Mouse (Mus musculus): ENCODE results near the gene Rfxap. TPM values are rescaled to one million over a fixed set of nuclear protein-coding genes. Genes with fewer than 3 reads are reported as not detected.
A peak's percentile ranks its signal among the peaks of the same experiment; 100 is the strongest.
"Not testable (repeated sequence)": the region's sequence is repeated elsewhere in the genome, so short reads cannot be mapped to it uniquely, and the experiment has no call there.

Rfxap gene
- polyA plus RNA-seq, 1 experiment = 18.5 TPM

DNA sequence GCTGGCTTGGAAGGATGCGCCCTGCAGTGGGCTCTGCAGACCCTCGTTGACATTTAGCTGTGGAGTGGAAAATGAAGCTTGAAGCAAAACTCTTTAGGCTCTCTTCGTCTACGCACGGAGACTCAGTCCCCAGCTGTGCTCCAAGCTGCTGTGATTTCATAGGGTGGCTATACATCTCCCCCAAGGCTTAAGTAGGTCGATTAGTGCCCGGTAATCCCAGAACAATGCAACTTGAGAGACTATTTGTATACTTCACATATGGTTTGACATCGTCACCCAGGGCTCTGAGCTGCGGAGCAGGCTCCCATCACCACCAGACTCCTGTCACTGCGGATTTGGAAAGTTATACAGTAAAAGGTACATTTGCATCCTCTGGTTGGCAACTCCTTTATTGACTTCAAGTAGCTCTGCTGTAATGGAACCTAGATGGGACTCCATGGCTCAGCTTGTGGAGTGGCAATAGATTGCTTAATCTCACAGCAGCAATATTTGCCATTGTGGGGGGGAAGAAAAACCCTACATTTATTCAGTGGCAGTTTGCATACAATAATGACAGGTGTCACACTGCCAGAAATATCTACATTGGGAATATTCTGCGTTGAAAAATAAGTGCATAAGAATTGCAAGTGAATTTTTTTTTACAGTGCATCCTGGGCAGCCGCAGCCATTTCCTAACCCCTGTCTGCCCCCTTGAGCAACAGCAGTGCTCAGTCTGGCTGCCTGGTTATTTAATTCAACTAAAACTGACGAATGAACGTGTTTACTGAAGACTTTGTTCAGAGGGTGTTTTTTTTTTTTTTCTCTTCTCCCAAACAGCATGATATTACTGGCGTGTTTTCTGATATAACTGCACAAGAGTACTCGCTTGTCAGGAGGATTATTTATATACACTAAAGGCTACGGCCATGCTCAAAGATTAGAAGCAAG lies 38.0 kb downstream of the Rfxap start:
- Histone ChIP-seq H3K4me3 (ENCODE audit: insufficient read depth, low read length) (no peak overlapping the region), H3K4me1 (ENCODE audit: control insufficient read depth, insufficient read depth, low read length) (no peaks in the 10 kb centered on the region), H3K27ac (ENCODE audit: insufficient read depth, low read length) (no peak overlapping the region)
- TF ChIP-seq POLR2A (IDR thresholded peaks at IDR 0.05; ENCODE audit: low read depth, low read length) (no peak), CTCF (IDR thresholded peaks at IDR 0.05; ENCODE audit: borderline replicate concordance, insufficient read depth, low read length) (no peak)

DNA sequence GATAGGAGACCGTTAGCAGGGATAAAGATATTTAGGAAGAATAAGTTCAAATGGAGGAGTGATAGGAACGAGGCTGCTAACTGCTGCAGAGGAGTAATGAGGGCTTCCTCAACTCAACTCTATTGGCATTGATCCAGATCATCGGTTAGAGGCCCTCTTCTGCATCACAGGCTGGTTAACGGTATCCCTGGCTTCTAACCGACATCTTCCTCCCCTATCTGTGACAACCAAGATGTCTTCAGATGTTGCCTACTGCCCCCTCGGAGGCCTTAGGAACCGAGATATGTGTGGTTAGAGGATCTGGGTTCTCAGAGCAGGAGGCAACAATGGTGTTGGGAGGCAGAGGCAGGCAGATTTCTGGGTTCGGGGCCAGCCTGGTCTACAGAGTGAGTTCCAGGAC lies 39.0 kb downstream of the Rfxap start:
- no peak for TF ChIP-seq CTCF (IDR thresholded peaks at IDR 0.05; ENCODE audit: borderline replicate concordance, insufficient read depth, low read length)
- TF ChIP-seq POLR2A (IDR thresholded peaks at IDR 0.05; ENCODE audit: low read depth, low read length) = no peak
- Histone ChIP-seq H3K4me3 (ENCODE audit: insufficient read depth, low read length) (no peak overlapping the region), H3K27ac (ENCODE audit: insufficient read depth, low read length) (no peak overlapping the region), H3K4me1 (ENCODE audit: control insufficient read depth, insufficient read depth, low read length) (no peaks in the 10 kb centered on the region)

DNA sequence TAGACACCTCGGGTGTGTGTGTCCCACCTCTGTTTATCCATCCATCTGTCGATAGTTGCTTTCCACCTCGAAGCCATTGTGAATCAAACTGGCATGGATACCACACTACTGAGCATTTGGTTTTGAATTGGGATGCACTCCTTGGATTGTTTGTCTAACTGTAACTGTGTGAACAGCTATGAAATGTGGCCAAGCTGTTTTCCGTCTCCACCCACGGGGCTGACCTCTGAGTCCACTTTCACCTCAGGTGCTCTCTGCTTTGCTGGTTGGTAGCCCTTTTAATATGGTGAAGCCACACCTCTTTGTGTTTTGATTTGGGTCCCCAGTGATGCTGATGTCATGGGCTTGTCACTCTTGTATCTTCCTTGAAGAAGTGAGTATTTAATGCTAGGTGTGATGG lies 40.8 kb downstream of the Rfxap start:
- Histone ChIP-seq H3K4me1 (ENCODE audit: control insufficient read depth, insufficient read depth, low read length) (no peaks in the 10 kb centered on the region), H3K27ac (ENCODE audit: insufficient read depth, low read length) (no peak overlapping the region), H3K4me3 (ENCODE audit: insufficient read depth, low read length) (no peak overlapping the region)
- TF ChIP-seq CTCF (IDR thresholded peaks at IDR 0.05; ENCODE audit: borderline replicate concordance, insufficient read depth, low read length) = no peak
- no peak for TF ChIP-seq POLR2A (IDR thresholded peaks at IDR 0.05; ENCODE audit: low read depth, low read length)

DNA sequence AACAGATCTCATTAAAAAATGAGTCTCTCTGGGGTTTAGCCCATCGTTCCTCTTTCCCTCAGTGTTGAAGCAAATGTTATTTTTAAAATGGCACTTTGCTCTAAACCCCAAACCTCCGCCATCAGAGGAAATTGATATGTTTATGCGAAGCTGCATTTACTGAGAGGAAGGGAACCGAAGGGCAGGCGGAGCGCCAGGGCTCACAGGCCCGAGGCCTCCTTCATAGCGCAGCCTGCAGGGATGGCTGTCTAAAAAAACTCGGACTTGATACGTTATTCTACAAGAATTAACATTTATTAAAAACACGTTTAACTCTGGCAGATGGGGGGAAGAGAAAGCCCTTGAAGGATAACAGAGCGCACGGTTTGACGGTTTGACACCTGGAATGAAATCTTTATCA lies 41.6 kb downstream of the Rfxap start:
- no peaks in the 10 kb centered on the region for H3K4me1 ChIP-seq (ENCODE audit: control insufficient read depth, insufficient read depth, low read length)
- no peak overlapping the region for H3K4me3 ChIP-seq (ENCODE audit: insufficient read depth, low read length)
- no peak overlapping the region for H3K27ac ChIP-seq (ENCODE audit: insufficient read depth, low read length)
- TF ChIP-seq CTCF (IDR thresholded peaks at IDR 0.05; ENCODE audit: borderline replicate concordance, insufficient read depth, low read length) (no peak), POLR2A (IDR thresholded peaks at IDR 0.05; ENCODE audit: low read depth, low read length) (no peak)

DNA sequence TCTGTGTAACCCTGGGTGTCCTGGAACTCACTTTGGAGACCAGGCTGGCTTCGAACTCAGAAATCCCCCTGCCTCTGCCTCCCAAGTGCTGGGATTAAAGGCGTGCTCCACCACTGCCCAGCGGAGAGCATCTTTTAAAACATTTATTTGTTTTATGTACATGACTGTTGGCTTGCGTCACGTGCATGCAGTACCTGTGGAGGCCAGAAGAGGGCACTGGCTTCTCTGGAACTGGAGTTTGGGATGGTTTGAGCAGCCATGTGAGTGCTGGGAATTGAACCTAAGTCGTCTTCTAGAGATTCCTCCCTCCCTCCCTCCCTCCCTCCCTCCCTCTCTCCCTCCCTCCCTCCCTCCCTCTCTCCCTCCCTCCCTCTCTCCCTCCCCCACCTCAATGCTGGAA lies 42.1 kb downstream of the Rfxap start:
- TF ChIP-seq CTCF (IDR thresholded peaks at IDR 0.05; ENCODE audit: borderline replicate concordance, insufficient read depth, low read length) = peak; percentile 31; the same call in 1 of the 2 replicates
- not testable (repeated sequence) for H3K4me3 ChIP-seq (ENCODE audit: insufficient read depth, low read length); H3K27ac ChIP-seq (ENCODE audit: insufficient read depth, low read length); H3K4me1 ChIP-seq (ENCODE audit: control insufficient read depth, insufficient read depth, low read length)

DNA sequence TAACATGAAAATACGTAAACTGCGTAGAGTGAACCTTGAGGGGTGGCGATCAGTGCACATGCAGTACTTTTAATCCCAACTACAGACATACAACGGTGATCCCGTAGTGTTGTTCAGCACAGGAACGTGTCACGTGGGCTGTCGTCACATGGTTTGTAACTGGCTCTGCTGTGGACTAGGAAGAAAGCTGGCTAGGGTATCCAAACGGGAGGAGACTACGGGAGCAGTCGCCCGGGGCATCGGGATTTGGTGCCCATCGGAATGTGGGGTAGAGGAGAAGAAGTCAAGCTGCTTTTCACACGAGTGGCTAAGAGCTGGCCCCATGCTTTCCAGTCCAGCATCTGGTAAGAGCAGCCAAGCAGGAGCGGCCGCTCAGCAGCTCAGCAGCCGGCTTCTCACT lies 43.2 kb downstream of the Rfxap start:
- H3K27ac ChIP-seq (ENCODE audit: insufficient read depth, low read length) = no peak overlapping the region
- peak; percentile 23; the same call in 1 of the 2 replicates for TF ChIP-seq POLR2A (IDR thresholded peaks at IDR 0.05; ENCODE audit: low read depth, low read length)
- no peak for TF ChIP-seq CTCF (IDR thresholded peaks at IDR 0.05; ENCODE audit: borderline replicate concordance, insufficient read depth, low read length)
- H3K4me3 ChIP-seq (ENCODE audit: insufficient read depth, low read length) = peak overlapping the region; percentile 17; the same call in 1 of the 2 replicates
- no peaks in the 10 kb centered on the region for H3K4me1 ChIP-seq (ENCODE audit: control insufficient read depth, insufficient read depth, low read length)

DNA sequence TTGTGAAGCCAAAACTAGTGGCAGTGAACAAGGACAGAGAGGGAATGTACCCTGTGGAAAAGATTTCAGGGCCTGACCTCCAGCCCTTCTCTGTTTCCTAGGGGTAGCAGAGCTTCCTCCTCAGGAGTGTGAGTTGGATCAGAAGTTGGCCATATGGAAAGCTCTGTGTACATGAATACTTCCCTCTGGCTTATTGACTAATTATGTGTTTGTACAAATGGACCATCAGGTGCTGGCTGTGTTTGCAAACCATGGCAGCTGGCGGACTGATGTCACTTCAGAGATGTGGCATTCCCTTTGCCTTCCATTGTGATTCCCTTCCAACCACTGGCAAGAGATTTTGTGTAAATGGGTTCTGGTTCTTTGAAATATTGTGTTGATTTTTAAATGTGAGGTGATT lies 46.3 kb downstream of the Rfxap start:
- Histone ChIP-seq H3K4me3 (ENCODE audit: insufficient read depth, low read length) (no peak overlapping the region), H3K27ac (ENCODE audit: insufficient read depth, low read length) (no peak overlapping the region), H3K4me1 (ENCODE audit: control insufficient read depth, insufficient read depth, low read length) (no peaks in the 10 kb centered on the region)
- no peak for TF ChIP-seq CTCF (IDR thresholded peaks at IDR 0.05; ENCODE audit: borderline replicate concordance, insufficient read depth, low read length)
- TF ChIP-seq POLR2A (IDR thresholded peaks at IDR 0.05; ENCODE audit: low read depth, low read length) = no peak

DNA sequence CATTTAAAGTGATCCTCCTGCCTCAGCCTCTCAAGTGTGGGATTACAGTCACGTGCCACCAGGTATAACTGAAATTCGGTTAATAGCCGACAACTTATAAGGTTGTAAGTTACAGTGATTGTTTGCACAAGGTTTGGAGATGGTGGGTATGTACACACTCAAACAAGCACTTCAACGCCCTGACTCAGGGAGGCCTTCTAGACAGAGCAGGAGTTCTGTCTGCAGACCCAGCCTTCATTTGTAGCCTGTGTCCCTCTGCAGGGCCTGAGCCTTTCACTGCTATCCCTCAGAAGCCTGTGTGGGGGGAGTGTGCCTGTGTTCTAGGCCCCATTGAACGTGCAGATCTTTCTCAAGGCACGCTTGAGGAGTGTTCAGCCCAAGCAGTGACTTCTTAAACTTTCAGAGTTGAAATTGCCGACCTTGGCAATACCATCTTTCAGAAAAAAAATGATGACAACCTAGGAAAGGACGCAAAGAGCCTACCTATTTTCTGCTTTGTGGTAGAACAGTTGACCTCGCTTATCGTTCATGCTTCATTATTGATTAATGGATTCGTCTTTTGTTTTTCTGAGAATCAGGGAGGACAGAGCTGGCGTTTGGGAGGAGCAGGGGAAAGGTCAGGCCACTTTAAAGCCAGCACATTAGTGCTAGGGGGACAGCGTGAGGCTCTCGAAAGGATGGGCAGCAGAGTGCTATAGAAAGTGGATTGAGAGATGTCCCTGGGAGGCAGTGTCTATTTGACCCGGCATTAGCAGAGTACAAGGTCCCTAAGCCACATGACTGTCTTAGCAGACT lies 47.1 kb downstream of the Rfxap start:
- Histone ChIP-seq H3K4me1 (ENCODE audit: control insufficient read depth, insufficient read depth, low read length) (no peaks in the 10 kb centered on the region), H3K27ac (ENCODE audit: insufficient read depth, low read length) (no peak overlapping the region), H3K4me3 (ENCODE audit: insufficient read depth, low read length) (no peak overlapping the region)
- TF ChIP-seq POLR2A (IDR thresholded peaks at IDR 0.05; ENCODE audit: low read depth, low read length) (no peak), CTCF (IDR thresholded peaks at IDR 0.05; ENCODE audit: borderline replicate concordance, insufficient read depth, low read length) (no peak)

DNA sequence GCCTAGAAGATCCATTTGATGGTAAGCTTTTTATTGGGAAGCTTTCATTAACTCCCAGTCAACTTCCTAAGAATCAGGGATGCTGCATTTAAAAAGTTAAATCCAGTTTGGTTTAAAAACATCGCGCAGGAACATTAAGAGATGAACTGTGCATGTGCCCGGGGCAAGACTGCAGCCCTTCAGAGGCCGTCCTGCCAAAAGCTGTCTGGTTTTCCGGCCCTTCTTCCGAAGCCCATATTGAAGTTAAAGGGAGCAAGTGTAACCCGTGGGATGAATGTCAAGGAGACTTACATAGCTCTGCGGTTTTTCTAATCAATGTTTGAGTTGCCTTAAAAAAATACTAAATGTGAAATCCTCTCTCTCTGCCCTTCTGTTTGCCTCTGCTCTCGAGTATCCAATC lies 48.4 kb downstream of the Rfxap start:
- H3K4me1 ChIP-seq (ENCODE audit: control insufficient read depth, insufficient read depth, low read length) = no peaks in the 10 kb centered on the region
- TF ChIP-seq CTCF (IDR thresholded peaks at IDR 0.05; ENCODE audit: borderline replicate concordance, insufficient read depth, low read length) = no peak
- TF ChIP-seq POLR2A (IDR thresholded peaks at IDR 0.05; ENCODE audit: low read depth, low read length) = no peak
- no peak overlapping the region for H3K27ac ChIP-seq (ENCODE audit: insufficient read depth, low read length)
- H3K4me3 ChIP-seq (ENCODE audit: insufficient read depth, low read length) = no peak overlapping the region

DNA sequence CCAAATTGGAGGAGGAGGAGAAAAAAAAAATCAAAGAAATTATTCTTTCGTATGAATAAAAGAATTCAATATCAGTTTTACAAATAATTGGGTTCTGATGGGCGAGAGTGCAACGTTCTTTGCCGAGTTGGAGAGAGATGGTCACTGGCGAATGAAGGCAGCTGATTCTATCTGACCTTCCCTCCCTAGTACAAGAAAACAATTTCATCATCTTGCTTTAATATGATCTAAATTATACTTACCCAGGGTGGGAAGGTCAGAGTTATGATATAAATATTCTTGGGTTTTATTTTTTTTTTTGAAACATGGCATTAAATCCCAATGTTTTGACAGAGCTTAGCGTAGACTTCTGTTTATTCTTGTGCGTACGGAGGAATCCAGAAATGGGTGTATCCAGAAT lies 50.1 kb downstream of the Rfxap start:
- Histone ChIP-seq H3K4me3 (ENCODE audit: insufficient read depth, low read length) (no peak overlapping the region), H3K4me1 (ENCODE audit: control insufficient read depth, insufficient read depth, low read length) (no peaks in the 10 kb centered on the region), H3K27ac (ENCODE audit: insufficient read depth, low read length) (no peak overlapping the region)
- TF ChIP-seq POLR2A (IDR thresholded peaks at IDR 0.05; ENCODE audit: low read depth, low read length) (no peak), CTCF (IDR thresholded peaks at IDR 0.05; ENCODE audit: borderline replicate concordance, insufficient read depth, low read length) (no peak)
